Mouse (Mus musculus) CH12.LX (cell line): Measurements from ENCODE around the gene Mgp. TPM values are rescaled to one million over a fixed set of nuclear protein-coding genes. Genes with fewer than 3 reads are reported as not detected.

ENCODE experiments used
- DNase-seq: peaks from one replicate; pipeline ENCODE4 v3.0.0-alpha.2; 2013; ENCODE audit errors: extremely low read depth
- H3K27ac ChIP-seq: 2 replicates; pipeline ENCODE4 v1.5.1; 2012; ENCODE audit warnings: low read depth, mild to moderate bottlenecking, control low read depth, moderate library complexity; ENCODE audit not compliant: insufficient read depth
- H3K27me3 ChIP-seq: replicated peaks from 2 replicates; pipeline ENCODE3; 2012; ENCODE audit warnings: inconsistent platforms
- H3K36me3 ChIP-seq, 2 experiments: replicated peaks in 1 of 2; 2 replicates each; pipeline versions ENCODE3 to v1.6.1; 2012; ENCODE audit warnings: inconsistent platforms in 1 of 2, low read length in 1 of 2, mild to moderate bottlenecking in 1 of 2, mixed read lengths in 1 of 2, moderate library complexity in 1 of 2; ENCODE audit not compliant: control insufficient read depth in 1 of 2, insufficient read depth in 1 of 2
- H3K4me1 ChIP-seq, 2 experiments: 2 replicates each; pipeline ENCODE4 v1.6.1; 2012; ENCODE audit warnings: inconsistent platforms in 1 of 2, moderate library complexity in 1 of 2; ENCODE audit not compliant: insufficient read depth in 2 of 2, control insufficient read depth in 1 of 2
- H3K4me2 ChIP-seq: 2 replicates; pipeline ENCODE4 v1.6.1; 2012; ENCODE audit warnings: low read depth, mild to moderate bottlenecking, control low read depth; ENCODE audit not compliant: poor library complexity, insufficient read depth, severe bottlenecking
- H3K4me3 ChIP-seq, 3 experiments: fragments of 150-350 bp in 1 of 3; sonication (generic) in 1 of 3; replicated peaks in 1 of 3; 2 replicates each; pipeline versions ENCODE3 to v1.5.1; 2011 to 2012; ENCODE audit warnings: low read depth in 2 of 3, low read length in 2 of 3, mild to moderate bottlenecking in 2 of 3, moderate library complexity in 2 of 3, control low read depth in 1 of 3, improper control_type of control experiment in 1 of 3, inconsistent platforms in 1 of 3, mixed read lengths in 1 of 3; ENCODE audit not compliant: poor library complexity in 1 of 3
- H3K79me2 ChIP-seq: replicated peaks from 2 replicates; pipeline ENCODE4 v1.6.1; 2012; ENCODE audit warnings: mild to moderate bottlenecking, moderate library complexity; ENCODE audit not compliant: control insufficient read depth, poor library complexity, insufficient read depth, severe bottlenecking; ENCODE audit errors: extremely low read depth
- H3K9ac ChIP-seq: 2 replicates; pipeline ENCODE4 v1.6.1; 2012; ENCODE audit warnings: low read depth, mild to moderate bottlenecking, control low read depth, moderate library complexity; ENCODE audit not compliant: insufficient read depth
- H3K9me3 ChIP-seq: replicated peaks from 2 replicates; pipeline ENCODE3; 2012; ENCODE audit warnings: low read length, inconsistent platforms, mixed read lengths
- BHLHE40 ChIP-seq: IDR thresholded peaks from 2 replicates; pipeline ENCODE4 v1.6.1; 2011; ENCODE audit warnings: mild to moderate bottlenecking, low read depth, low read length, improper control_type of control experiment
- CHD2 ChIP-seq: IDR thresholded peaks from 2 replicates; pipeline ENCODE4 v1.6.1; 2011; ENCODE audit warnings: low read length, improper control_type of control experiment
- ELF1 ChIP-seq: IDR thresholded peaks from 2 replicates; pipeline ENCODE4 v1.6.1; 2014; ENCODE audit warnings: low read depth, mild to moderate bottlenecking, inconsistent platforms, low read length, improper control_type of control experiment
- ETS1 ChIP-seq: conservative IDR thresholded peaks from 2 replicates; pipeline ENCODE4 v1.6.1; 2012; ENCODE audit warnings: low read depth, mild to moderate bottlenecking, inconsistent platforms, low read length, improper control_type of control experiment, moderate library complexity
- GABPA ChIP-seq: IDR thresholded peaks from 2 replicates; pipeline ENCODE4 v1.6.1; 2012; ENCODE audit warnings: low read depth, low read length, improper control_type of control experiment, inconsistent platforms; ENCODE audit not compliant: insufficient replicate concordance
- HCFC1 ChIP-seq: IDR thresholded peaks from 2 replicates; pipeline ENCODE4 v1.6.1; 2012; ENCODE audit warnings: low read depth, mild to moderate bottlenecking, inconsistent platforms, low read length, improper control_type of control experiment
- IRF4 ChIP-seq: IDR thresholded peaks from 2 replicates; pipeline ENCODE4 v1.6.1; 2014; ENCODE audit warnings: low read depth, mild to moderate bottlenecking, inconsistent platforms, low read length, improper control_type of control experiment
- JUND ChIP-seq: conservative IDR thresholded peaks from 2 replicates; pipeline ENCODE4 v1.6.1; 2011; ENCODE audit warnings: low read depth, low read length, improper control_type of control experiment
- MAFK ChIP-seq: IDR thresholded peaks from 2 replicates; pipeline ENCODE4 v1.6.1; 2011; ENCODE audit warnings: low read length, improper control_type of control experiment; ENCODE audit not compliant: insufficient replicate concordance
- MXI1 ChIP-seq: IDR thresholded peaks from 2 replicates; pipeline ENCODE4 v1.6.1; 2011; ENCODE audit warnings: mild to moderate bottlenecking, low read depth, low read length, improper control_type of control experiment
- MYC ChIP-seq: IDR thresholded peaks from 2 replicates; pipeline ENCODE4 v1.6.1; 2011; ENCODE audit warnings: low read depth, mild to moderate bottlenecking, improper control_type of control experiment, low read length
- PAX5 ChIP-seq: IDR thresholded peaks from 2 replicates; pipeline ENCODE4 v1.6.1; 2012; ENCODE audit warnings: low read length, inconsistent platforms, mixed read lengths
- POLR2AphosphoS2 ChIP-seq: IDR thresholded peaks from 2 replicates; pipeline ENCODE4 v1.6.1; 2011; ENCODE audit warnings: low read depth, low read length, improper control_type of control experiment
- RCOR1 ChIP-seq: conservative IDR thresholded peaks from 2 replicates; pipeline ENCODE4 v1.6.1; 2012; ENCODE audit warnings: low read depth, mild to moderate bottlenecking, inconsistent platforms, low read length, improper control_type of control experiment
- SIN3A ChIP-seq: IDR thresholded peaks from 2 replicates; pipeline ENCODE4 v1.6.1; 2012; ENCODE audit warnings: low read length, improper control_type of control experiment, inconsistent platforms
- TBP ChIP-seq: conservative IDR thresholded peaks from 2 replicates; pipeline ENCODE4 v1.6.1; 2011; ENCODE audit warnings: low read depth, low read length, improper control_type of control experiment
- TCF12 ChIP-seq: IDR thresholded peaks from 2 replicates; pipeline ENCODE4 v1.6.1; 2014; ENCODE audit warnings: low read depth, mild to moderate bottlenecking, inconsistent platforms, low read length, improper control_type of control experiment
- USF2 ChIP-seq: conservative IDR thresholded peaks from 2 replicates; pipeline ENCODE4 v1.6.1; 2011; ENCODE audit warnings: low read depth, low read length, improper control_type of control experiment
- ZC3H11A ChIP-seq: IDR thresholded peaks from 2 replicates; pipeline ENCODE4 v1.6.1; 2012; ENCODE audit warnings: low read depth, mild to moderate bottlenecking, inconsistent platforms, low read length, improper control_type of control experiment
- ZMIZ1 ChIP-seq: IDR thresholded peaks from 2 replicates; pipeline ENCODE4 v1.6.1; 2012; ENCODE audit warnings: low read depth, mild to moderate bottlenecking, inconsistent platforms, low read length, improper control_type of control experiment
- dilution Hi-C: fragments of 300-500 bp; cut with MboI; formaldehyde crosslinking; loops from 2 replicates; pipeline ENCODE4 v1.14.3; 2020; ENCODE audit warnings: low sequenced_read_pairs; ENCODE audit not compliant: extremely low pct_unique_long_range_greater_than_20kb, extremely low pct_ligation_motif_present
- in situ Hi-C: fragments of 300-500 bp; cut with MboI; formaldehyde crosslinking; loops from 3 replicates; pipeline ENCODE4 v1.14.3; 2019; ENCODE audit warnings: low sequenced_read_pairs, low pct_ligation_motif_present, low pct_unique_long_range_greater_than_20kb, mixed read lengths
- polyA plus RNA-seq: library from polyadenylated mRNA; unstranded; fragments of >175 nt; gene quantifications from 2 replicates; pipeline ENCODE4 v1.2.1, GENCODE M21; 2012; ENCODE audit warnings: low read depth; ENCODE audit not compliant: insufficient read length
- total RNA-seq, 2 experiments: library from RNA; depleted of rRNA; stranded (reverse); fragments of 300-350 nt in 1 of 2; fragments of >200 nt in 1 of 2; gene quantifications; 2 replicates each; pipeline ENCODE4 v1.2.3; 2012 to 2014

The Mgp gene
- total and polyA plus RNA-seq, 3 experiments: not detected

DNA sequence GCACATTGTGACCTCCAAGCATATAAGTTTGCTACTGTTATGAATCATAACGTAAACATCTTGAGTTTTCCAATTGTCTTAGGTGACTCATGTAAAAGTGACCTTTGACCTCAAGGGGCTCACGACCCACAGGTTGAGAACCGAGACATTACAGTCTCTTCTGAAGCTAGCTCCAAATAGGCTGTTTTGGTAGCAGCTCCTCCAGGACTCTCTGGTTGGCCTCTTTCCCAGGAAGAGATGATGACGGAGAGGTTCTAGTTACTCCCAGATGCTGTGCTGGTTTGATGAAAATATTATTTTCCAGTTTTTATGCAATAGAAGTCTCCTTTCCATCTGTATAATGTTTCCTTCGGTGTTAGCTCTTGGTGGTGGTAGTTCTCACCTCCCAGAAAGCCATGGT lies 6.7 kb downstream of the Mgp start:
- TF ChIP-seq MAFK: no peak
- TF ChIP-seq TBP: no peak
- no peak for TF ChIP-seq PAX5
- TF ChIP-seq GABPA: no peak
- no peak for TF ChIP-seq IRF4
- dilution Hi-C loops: loop anchor here (25.0 kb wide), 1 partner anchor 118 kb away; no protein-coding TSS in a partner anchor
- H3K27ac ChIP-seq: no peak overlapping the region
- DNase-seq: no peak
- no peak overlapping the region for H3K4me2 ChIP-seq
- no peaks in the 10 kb centered on the region for H3K79me2 ChIP-seq
- in situ Hi-C loops: no loop called here
- no peaks in the 10 kb centered on the region for H3K9me3 ChIP-seq
- no peak overlapping the region for H3K9ac ChIP-seq
- H3K4me3 ChIP-seq: no peak overlapping the region
- no peaks in the 10 kb centered on the region for H3K27me3 ChIP-seq
- H3K36me3 ChIP-seq: peaks cover 10 to 33% of the 10 kb centered on the region in 2 experiments
- H3K4me1 ChIP-seq: no peaks in the 10 kb centered on the region

DNA sequence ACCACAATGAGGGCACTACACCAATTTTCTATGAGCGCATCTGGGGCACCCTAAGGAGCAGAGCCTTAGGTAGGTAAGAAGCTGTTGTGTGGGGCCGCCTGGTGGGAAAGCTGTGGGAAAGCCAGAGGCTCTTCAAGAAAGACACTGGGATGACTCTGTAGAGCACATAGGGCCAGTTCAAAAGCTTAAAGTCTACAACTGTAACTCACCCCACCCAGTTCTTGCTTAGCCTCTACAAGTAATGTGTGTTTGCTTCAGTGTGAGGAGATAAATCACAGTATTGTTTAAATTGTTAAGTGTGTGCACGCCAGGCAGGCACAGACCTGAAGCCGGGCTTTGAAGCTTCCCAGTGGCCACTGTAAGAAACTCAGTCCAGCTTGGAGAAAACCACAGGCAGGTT lies 9.5 kb downstream of the Mgp start:
- Histone ChIP-seq H3K9ac (no peak overlapping the region), H3K36me3 (peaks cover 10 to 43% of the 10 kb centered on the region in 2 experiments), H3K27me3 (no peaks in the 10 kb centered on the region), H3K27ac (no peak overlapping the region), H3K79me2 (no peaks in the 10 kb centered on the region), H3K4me3 (no peak overlapping the region), H3K4me1 (peaks cover 0 to 2% of the 10 kb centered on the region in 2 experiments; a peak in 2 of 4 replicates), H3K9me3 (no peaks in the 10 kb centered on the region), H3K4me2 (no peak overlapping the region)
- dilution Hi-C loops (loop anchor here (25.0 kb wide), 1 partner anchor 121 kb away; no protein-coding TSS in a partner anchor), in situ Hi-C loops (no loop called here)
- TF ChIP-seq HCFC1: no peak
- TF ChIP-seq ZMIZ1: no peak
- no peak for TF ChIP-seq PAX5
- no peak for TF ChIP-seq TBP
- TF ChIP-seq IRF4: no peak
- no peak for TF ChIP-seq JUND
- no peak for TF ChIP-seq BHLHE40
- no peak for TF ChIP-seq ZC3H11A
- TF ChIP-seq TCF12: no peak
- no peak for TF ChIP-seq CHD2
- TF ChIP-seq GABPA: no peak
- no peak for TF ChIP-seq POLR2AphosphoS2
- TF ChIP-seq ETS1: no peak
- TF ChIP-seq USF2: no peak
- no peak for TF ChIP-seq MXI1
- no peak for TF ChIP-seq MYC
- TF ChIP-seq ELF1: no peak
- no peak for TF ChIP-seq RCOR1
- TF ChIP-seq SIN3A: no peak
- no peak for DNase-seq
